Mouse (Mus musculus) midbrain, embryonic 11.5 days (tissue): ENCODE data around the gene Ocln. TPM values are rescaled to one million over a fixed set of nuclear protein-coding genes. Genes with fewer than 3 reads are reported as not detected.
A peak's percentile ranks its signal among the peaks of the same experiment; 100 is the strongest.

Experiments used
- ATAC-seq: fragments of 200-750 bp; cut with Nextera tagmentation; 2 replicates; pipeline ENCODE4 v1.8.0; 2017; ENCODE audit warnings: moderate TSS enrichment, moderate library complexity; ENCODE audit not compliant: low FRiP score
- DNase-seq: peaks from one replicate; pipeline ENCODE4 v3.0.0; 2015; ENCODE audit warnings: low spot score; ENCODE audit errors: missing footprints
- H3K27ac ChIP-seq: fragments of 300-500 bp; sonication (generic); 2 replicates; pipeline ENCODE4 v1.5.1; 2014; ENCODE audit warnings: low read depth, low read length
- H3K27me3 ChIP-seq: fragments of 300-500 bp; sonication (generic); 2 replicates; pipeline ENCODE4 v1.6.1; 2014; ENCODE audit warnings: mild to moderate bottlenecking, low read length, moderate library complexity, mixed read lengths; ENCODE audit not compliant: control insufficient read depth, insufficient read depth
- H3K36me3 ChIP-seq: fragments of 300-500 bp; sonication (generic); 2 replicates; pipeline ENCODE4 v1.6.1; 2014; ENCODE audit warnings: mild to moderate bottlenecking, low read length, moderate library complexity, mixed read lengths; ENCODE audit not compliant: control insufficient read depth, insufficient read depth
- H3K4me1 ChIP-seq: fragments of 300-500 bp; sonication (generic); 2 replicates; pipeline ENCODE4 v1.6.1; 2014; ENCODE audit warnings: low read length; ENCODE audit not compliant: control insufficient read depth, insufficient read depth
- H3K4me2 ChIP-seq: fragments of 300-500 bp; sonication (generic); 2 replicates; pipeline ENCODE4 v1.6.1; 2014; ENCODE audit warnings: mild to moderate bottlenecking, moderate library complexity
- H3K4me3 ChIP-seq: fragments of 300-500 bp; sonication (generic); 2 replicates; pipeline ENCODE4 v1.5.1; 2014; ENCODE audit warnings: low read depth, low read length
- H3K9ac ChIP-seq: fragments of 300-500 bp; sonication (generic); 2 replicates; pipeline ENCODE4 v1.6.1; 2014; ENCODE audit warnings: low read length
- H3K9me3 ChIP-seq: fragments of 300-500 bp; sonication (generic); 2 replicates; pipeline ENCODE4 v1.6.1; 2016; ENCODE audit warnings: low read length; ENCODE audit not compliant: control insufficient read depth
- WGBS: fragments of 180-500 bp; shearing (Covaris S2); extraction: QIAGEN DNeasy Blood & Tissue Kit; methylation state at CpG from one replicate; pipeline ENCODE4 v1.1.7; 2014; 5-methylcytosine and 5-hydroxymethylcytosine counted together
- polyA plus RNA-seq: library from polyadenylated mRNA; unstranded; fragments of >200 nt; fragmentation: Nextera tagmentation; extraction: Ambion mirVana; gene quantifications from 2 replicates; pipeline ENCODE4 v1.2.1, GENCODE M21; 2014

The Ocln gene
- polyA plus RNA-seq, 1 experiment from 2014 or later = 1.5 TPM

GRCm38 (mm10) chr13:100551371-100552008 is 1.0 kb downstream of the Ocln start:
- Histone ChIP-seq H3K9me3 (no peaks in the 10 kb centered on the region), H3K27me3 (peaks cover 36% of the 10 kb centered on the region), H3K4me1 (peaks cover 7% of the 10 kb centered on the region), H3K27ac (no peak overlapping the region), H3K4me3 (peak overlapping the region; percentile 52), H3K36me3 (no peaks in the 10 kb centered on the region), H3K9ac (no peak overlapping the region), H3K4me2 (peak overlapping the region; percentile 98)
- ATAC-seq (peak; percentile 54), DNase-seq (peak; percentile 90)
- under 1% methylated on average over 41 of the region's 41 CpGs for WGBS

- Histone ChIP-seq H3K27ac (no peak overlapping the region), H3K27me3 (peaks cover 23% of the 10 kb centered on the region), H3K9ac (no peak overlapping the region), H3K36me3 (no peaks in the 10 kb centered on the region), H3K4me3 (no peak overlapping the region), H3K4me1 (peaks cover 4% of the 10 kb centered on the region), H3K9me3 (no peaks in the 10 kb centered on the region), H3K4me2 (no peak overlapping the region)
- DNase-seq (no peak), ATAC-seq (no peak)
- WGBS = 80% methylated on average over 5 of the region's 5 CpGs
Measured at GRCm38 (mm10) chr13:100547269-100547668, 5.2 kb downstream of the Ocln start.

GRCm38 (mm10) chr13:100545510-100545909 is 7.0 kb downstream of the Ocln start:
- Histone ChIP-seq H3K36me3 (no peaks in the 10 kb centered on the region), H3K9me3 (no peaks in the 10 kb centered on the region), H3K4me3 (no peak overlapping the region), H3K4me2 (no peak overlapping the region), H3K4me1 (no peaks in the 10 kb centered on the region), H3K27me3 (peaks cover 5% of the 10 kb centered on the region), H3K9ac (no peak overlapping the region), H3K27ac (no peak overlapping the region)
- DNase-seq (no peak), ATAC-seq (no peak)
- WGBS = 85% methylated on average over 3 of the region's 3 CpGs

DNA sequence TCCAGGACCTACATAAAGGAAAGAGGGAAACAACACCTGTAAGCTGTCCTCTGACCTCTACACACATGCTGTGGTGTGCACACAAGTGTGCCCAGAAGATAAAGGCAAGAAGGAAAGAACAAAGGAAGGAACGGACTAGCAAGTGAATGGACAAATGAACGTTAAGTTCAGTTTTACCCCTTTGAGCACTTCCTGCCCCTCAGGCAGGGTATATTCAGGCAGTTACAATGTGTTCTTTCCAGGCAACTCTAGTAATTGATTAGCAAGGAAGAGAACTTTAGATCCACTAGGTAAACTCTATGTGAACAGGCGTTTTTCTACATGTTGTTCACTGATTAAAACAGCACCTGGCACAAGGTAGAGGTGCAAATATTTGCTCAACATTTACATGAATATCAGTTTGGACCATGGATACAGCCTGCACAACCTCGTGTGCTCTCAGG is 8.3 kb downstream of the Ocln start:
- no peaks in the 10 kb centered on the region for H3K9me3 ChIP-seq
- no peaks in the 10 kb centered on the region for H3K36me3 ChIP-seq
- ATAC-seq = no peak
- H3K4me3 ChIP-seq = no peak overlapping the region
- no peak overlapping the region for H3K27ac ChIP-seq
- H3K4me2 ChIP-seq = no peak overlapping the region
- H3K27me3 ChIP-seq = no peaks in the 10 kb centered on the region
- no peak overlapping the region for H3K9ac ChIP-seq
- WGBS = 82% methylated on average over 4 of the region's 4 CpGs
- no peak for DNase-seq
- H3K4me1 ChIP-seq = no peaks in the 10 kb centered on the region

DNA sequence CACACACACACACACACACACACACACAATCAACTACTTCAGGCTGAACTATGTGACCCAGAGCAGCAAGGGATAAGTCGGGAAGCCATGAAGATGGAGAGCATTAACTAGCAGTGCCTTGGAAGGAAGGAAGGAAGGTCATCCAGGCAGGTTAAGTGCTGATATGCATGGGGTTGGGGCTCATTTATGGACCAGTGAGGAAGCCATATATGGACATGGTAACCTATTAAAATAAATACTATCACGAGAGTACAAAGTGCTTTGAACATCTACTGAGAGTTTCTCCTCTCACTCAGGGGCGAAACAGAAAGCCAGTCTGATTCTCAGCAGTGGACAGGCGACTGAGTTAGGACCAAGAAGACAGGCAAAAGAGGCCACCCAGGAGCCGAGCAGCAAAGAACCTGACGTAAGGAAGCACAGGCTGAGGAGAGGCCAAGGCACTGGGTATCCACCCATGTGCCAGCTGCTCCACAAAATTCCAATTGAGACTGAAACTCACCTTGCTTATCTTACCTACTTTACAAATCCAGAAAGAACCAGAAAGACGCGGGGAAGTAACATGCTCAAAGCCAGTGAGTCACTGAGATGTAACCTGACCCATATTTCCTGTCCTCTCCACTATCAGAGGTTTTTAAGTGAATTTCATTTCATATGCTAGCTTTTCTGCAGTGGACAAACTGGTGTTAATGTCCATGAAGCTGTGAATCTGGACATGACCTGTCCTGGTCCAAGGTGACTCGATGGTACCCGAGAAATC is 9.3 kb downstream of the Ocln start:
- H3K36me3 ChIP-seq = no peaks in the 10 kb centered on the region
- H3K27ac ChIP-seq = no peak overlapping the region
- DNase-seq (no peak), ATAC-seq (no peak)
- no peaks in the 10 kb centered on the region for H3K27me3 ChIP-seq
- no peak overlapping the region for H3K4me2 ChIP-seq
- no peaks in the 10 kb centered on the region for H3K4me1 ChIP-seq
- WGBS = 87% methylated on average over 10 of the region's 10 CpGs
- H3K9ac ChIP-seq = no peak overlapping the region
- H3K4me3 ChIP-seq = no peak overlapping the region
- H3K9me3 ChIP-seq = no peaks in the 10 kb centered on the region

DNA sequence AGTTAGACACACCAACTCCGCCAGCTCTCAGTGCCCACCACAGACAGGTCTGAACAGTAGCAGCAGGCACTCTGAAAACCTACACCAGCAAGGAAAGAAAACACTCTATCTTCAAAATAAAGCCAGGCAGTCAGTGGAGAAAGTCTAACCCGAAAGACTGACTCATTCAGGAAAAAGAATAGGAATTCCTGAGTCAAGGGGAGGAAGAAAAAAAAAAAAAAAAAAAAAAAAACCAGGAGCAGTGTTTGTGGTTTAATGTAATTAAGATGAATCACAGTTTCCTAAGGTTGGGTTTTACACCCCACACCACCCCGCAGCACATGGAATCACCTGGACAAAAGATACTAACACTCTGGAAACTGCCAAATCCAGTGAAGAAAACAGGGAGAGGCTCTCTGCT is 16.4 kb downstream of the Ocln start:
- WGBS = 82% methylated on average over 3 of the region's 3 CpGs

GRCm38 (mm10) chr13:100532788-100533365 is 19.6 kb downstream of the Ocln start:
- ATAC-seq (no peak), DNase-seq (no peak)
- WGBS = 68% methylated on average over 6 of the region's 6 CpGs
- H3K36me3 ChIP-seq = no peaks in the 10 kb centered on the region
- H3K4me3 ChIP-seq = no peak overlapping the region
- H3K9me3 ChIP-seq = no peaks in the 10 kb centered on the region
- no peaks in the 10 kb centered on the region for H3K4me1 ChIP-seq
- H3K4me2 ChIP-seq = no peak overlapping the region
- no peaks in the 10 kb centered on the region for H3K27me3 ChIP-seq
- H3K9ac ChIP-seq = no peak overlapping the region
- H3K27ac ChIP-seq = no peak overlapping the region

More for the DNA sequence above, 16.4 kb downstream of the Ocln start:
- no peaks in the 10 kb centered on the region for H3K9me3 ChIP-seq
- H3K4me1 ChIP-seq = no peaks in the 10 kb centered on the region
- no peak overlapping the region for H3K9ac ChIP-seq
- H3K4me3 ChIP-seq = no peak overlapping the region
- no peaks in the 10 kb centered on the region for H3K36me3 ChIP-seq
- no peaks in the 10 kb centered on the region for H3K27me3 ChIP-seq
- H3K4me2 ChIP-seq = no peak overlapping the region
- DNase-seq = no peak
- no peak for ATAC-seq
- no peak overlapping the region for H3K27ac ChIP-seq

DNA sequence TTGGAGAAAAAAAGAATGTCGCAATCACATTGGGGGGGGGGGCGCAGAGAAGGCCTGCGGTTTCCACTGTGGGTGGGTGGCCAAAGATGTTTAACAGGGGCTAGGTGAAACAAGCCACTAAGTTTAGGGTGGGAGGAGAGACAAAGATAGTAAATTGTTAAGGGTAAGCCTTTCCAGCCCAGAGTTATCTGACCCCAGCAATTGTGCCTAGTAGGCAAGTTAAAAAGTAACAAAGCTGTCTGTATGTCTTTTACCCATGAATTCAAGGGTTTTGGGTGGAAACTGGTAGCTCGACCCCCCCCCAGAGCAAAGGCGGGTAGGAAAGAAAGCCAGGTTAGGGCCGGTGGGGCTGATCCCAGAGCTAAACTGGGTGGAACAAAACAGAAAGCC is 25.9 kb downstream of the Ocln start:
- no peak overlapping the region for H3K27ac ChIP-seq
- no peaks in the 10 kb centered on the region for H3K27me3 ChIP-seq
- H3K4me2 ChIP-seq = no peak overlapping the region
- WGBS = 78% methylated on average over 6 of the region's 6 CpGs
- DNase-seq (no peak), ATAC-seq (no peak)
- no peaks in the 10 kb centered on the region for H3K36me3 ChIP-seq
- no peaks in the 10 kb centered on the region for H3K4me1 ChIP-seq
- H3K9ac ChIP-seq = no peak overlapping the region
- no peaks in the 10 kb centered on the region for H3K9me3 ChIP-seq
- no peak overlapping the region for H3K4me3 ChIP-seq

- no peaks in the 10 kb centered on the region for H3K4me1 ChIP-seq
- WGBS = 76% methylated on average over 6 of the region's 6 CpGs
- H3K27ac ChIP-seq = no peak overlapping the region
- H3K9ac ChIP-seq = no peak overlapping the region
- DNase-seq (no peak), ATAC-seq (no peak)
- no peaks in the 10 kb centered on the region for H3K36me3 ChIP-seq
- H3K4me2 ChIP-seq = no peak overlapping the region
- no peaks in the 10 kb centered on the region for H3K27me3 ChIP-seq
- no peaks in the 10 kb centered on the region for H3K9me3 ChIP-seq
- H3K4me3 ChIP-seq = no peak overlapping the region
Measured at GRCm38 (mm10) chr13:100525935-100526648, 26.4 kb downstream of the Ocln start.
